Mouse (Mus musculus) CD8-positive naive resting alpha-beta T cell, adult 2 months (primary cell): ENCODE measurements around the gene Tspan12.
"Not testable (repeated sequence)": the region's sequence is repeated elsewhere in the genome, so short reads cannot be mapped to it uniquely, and the experiment has no call there.

Source experiments
- DNase-seq, 2 experiments: peaks; one replicate each; pipeline ENCODE4 v3.0.0; 2022; ENCODE audit warnings: low read depth in 2 of 2, low spot score in 2 of 2

Tspan12 gene

DNA sequence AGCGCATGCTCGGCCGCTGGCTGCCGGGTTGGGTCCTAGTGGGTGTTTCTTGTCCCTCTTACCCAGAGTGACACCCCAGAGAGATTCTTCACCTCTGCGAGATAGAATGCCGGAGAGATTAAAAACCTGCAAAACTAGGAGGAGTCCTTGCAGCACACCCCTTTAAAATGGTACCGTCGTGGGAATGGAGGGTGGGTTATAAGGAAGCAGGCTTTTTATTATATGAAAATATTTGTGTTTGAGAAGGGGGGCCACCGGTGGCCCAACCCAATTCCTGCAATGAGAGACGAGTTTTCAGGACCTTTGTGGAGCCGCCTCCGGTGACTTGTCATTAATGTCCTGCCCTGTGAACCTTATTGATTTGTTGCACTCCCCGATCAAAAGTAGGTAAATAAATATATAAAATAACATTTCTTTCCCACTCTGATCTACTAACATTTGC lies at the start of gene Tspan12:
Gene Tspan12 (minus strand): TSS at position 172 of the 442 bp plus-strand sequence.
- DNase-seq: no peak

DNA sequence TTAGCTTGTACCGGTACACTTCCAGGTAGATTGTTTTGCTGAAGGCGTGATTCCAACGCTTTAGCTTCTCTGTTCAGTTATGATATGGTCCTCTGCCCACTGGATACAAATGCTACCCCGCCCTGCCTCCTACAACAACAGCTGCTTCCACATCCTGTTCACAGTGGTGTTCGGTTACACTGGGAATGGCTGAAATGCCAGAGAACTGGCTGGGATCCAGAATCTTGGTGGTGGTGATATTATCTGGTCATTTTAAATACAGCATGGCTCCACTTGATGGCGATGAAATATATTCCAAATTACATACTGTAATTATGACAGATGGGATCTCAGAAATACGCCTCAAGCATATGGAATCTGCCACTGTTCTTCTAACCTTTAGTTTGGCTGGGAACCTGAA lies 42.1 kb upstream of the Tspan12 start:
- no peak for DNase-seq

DNA sequence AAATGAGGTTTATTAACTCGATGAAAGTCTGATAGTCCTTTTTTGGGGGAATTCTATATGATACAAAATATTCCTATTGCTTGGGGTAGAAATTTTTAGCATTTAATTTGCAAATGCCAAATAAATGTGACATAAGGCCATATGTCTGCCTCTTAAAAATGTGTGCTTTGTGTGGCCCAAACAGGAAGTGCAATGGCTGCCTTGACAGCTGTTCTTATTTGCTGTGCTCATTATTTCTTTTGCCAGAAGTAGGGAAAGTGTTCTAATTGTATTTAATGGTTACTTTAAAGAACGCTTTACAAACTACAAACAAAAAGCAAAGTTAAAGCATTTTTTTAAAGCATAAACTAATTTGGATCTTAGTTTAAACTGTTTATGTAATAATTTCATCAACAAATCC lies 36.8 kb upstream of the Tspan12 start:
- DNase-seq: no peak

DNA sequence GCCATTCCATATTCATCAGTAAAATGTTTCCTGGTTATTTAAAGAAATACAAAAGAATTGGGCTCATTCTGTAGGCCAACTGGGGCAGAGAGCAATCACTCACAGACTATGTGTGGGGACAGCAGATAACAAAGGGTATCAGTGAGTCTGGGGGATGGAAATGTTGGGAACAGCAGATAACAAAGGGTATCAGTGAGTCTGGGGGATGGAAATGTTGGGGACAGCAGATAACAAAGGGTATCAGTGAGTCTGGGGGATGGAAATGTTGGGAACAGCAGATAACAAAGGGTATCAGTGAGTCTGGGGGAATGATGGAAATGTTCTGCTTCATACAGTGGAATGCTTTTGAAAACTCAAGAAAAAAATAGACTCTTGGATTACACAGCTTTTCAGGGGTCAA lies 35.7 kb upstream of the Tspan12 start:
- not testable (repeated sequence) for DNase-seq

DNA sequence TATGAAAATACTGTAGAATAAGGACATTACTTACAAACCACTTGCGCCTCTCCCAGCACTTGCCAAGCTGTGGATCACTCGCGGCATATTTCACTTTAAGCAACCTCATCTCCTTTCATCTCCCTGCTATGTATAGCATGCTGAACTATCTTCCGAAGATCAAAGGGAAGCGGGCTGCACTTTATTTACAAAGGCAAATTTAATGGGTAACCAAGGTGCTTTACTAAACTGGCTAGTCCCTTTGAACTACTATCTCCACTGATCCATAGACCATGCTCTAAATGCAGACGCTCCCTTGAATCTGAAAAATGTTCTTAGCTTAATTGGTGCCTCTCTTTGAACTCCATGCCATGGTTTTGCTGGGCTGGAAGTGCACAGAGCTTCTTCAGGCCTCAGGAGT lies 27.2 kb upstream of the Tspan12 start:
- no peak for DNase-seq

DNA sequence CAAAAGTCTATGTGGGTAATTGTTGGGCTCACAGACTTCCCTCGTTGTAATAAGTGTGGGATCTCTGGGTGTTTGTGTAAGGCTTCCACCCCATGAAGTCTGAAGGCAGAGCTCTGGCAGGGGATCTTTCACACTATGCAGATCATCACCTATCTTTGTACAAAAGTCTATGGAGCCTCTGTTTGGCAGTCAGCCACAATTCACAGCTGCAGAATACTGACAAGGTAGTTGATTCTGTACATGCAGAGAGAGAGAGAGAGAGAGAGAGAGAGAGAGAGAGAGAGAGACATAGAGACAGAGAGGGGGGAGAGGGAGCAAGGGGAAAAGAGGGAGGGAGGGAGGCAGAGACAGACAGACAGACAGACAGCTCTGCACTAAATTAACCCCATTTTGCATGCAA lies 15.0 kb upstream of the Tspan12 start:
- no peak for DNase-seq

DNA sequence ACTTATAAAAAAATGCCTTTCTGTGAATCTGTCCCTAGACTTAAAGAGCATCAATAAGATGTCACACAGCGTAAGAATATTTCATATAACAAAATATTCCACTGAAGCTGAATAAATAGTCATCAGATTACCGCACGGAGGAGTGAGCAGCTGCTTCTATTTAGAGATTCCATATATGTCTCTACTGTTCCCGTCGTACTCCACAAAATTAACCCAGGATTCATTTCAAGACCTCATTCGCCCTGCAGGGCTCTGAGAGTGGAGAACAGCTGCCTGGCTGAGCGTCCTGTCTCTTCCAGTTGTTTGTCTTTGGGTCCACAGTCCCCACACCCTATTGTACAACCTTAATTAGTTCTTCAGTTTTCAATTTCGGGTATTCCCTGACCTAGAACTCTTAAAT lies 11.9 kb upstream of the Tspan12 start:
- DNase-seq: no peak

DNA sequence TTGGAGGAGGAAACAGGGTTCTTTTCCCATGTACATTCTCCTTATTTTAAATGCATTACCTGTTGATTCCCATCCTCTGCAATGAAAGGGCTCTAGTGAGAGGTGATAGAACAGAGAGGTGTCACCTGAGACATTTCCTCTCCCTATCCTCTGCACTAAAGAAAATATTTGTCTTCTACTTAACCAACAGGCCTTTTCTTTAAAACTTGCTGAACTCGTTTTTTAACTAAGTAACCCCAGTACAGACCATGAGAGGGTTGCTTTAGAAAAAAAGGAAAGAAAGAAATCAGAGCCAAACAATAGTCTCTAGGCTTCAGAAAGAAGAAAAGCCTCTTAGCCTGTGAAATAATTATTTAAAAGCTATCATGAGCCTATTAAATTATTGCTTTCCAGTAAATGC lies 11.2 kb upstream of the Tspan12 start:
- no peak for DNase-seq

DNA sequence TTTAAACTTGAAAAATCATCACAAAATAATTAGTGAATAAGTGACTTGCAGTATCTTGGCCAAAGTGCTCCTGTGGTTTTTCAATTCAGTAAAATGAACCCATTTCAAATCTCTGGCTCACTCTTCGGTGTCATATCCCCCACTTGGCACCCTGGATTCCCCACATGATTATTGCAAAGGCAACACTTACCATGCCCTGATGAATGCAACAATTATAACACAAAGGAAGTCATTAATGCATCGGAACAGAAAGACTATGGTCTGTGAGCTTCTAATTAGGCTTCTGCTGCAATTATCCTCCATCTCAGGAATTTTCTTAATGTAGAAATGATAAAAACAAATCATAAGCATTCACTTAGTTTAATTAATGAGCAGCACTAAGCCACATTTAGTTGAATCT lies 9.0 kb upstream of the Tspan12 start:
- no peak for DNase-seq

DNA sequence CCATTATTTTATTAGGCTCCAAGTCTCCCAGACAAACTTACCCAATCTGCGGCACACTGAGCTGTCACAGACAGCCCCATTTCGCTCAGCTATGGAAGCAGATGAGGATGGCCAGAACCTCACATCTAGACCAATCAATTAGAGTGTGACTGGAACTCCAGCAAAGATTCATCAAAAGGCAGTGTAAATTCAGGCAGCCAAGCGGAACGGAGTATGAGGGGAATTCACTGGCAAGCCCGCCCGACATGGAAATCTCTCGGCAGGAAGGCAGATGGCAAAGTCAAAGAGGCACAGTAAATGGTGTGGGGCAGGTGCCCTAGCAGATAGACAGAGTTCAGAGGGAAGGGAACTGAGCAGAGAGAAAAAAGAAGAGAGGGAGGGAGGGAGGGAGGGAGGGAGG lies 5.5 kb upstream of the Tspan12 start:
- no peak for DNase-seq

DNA sequence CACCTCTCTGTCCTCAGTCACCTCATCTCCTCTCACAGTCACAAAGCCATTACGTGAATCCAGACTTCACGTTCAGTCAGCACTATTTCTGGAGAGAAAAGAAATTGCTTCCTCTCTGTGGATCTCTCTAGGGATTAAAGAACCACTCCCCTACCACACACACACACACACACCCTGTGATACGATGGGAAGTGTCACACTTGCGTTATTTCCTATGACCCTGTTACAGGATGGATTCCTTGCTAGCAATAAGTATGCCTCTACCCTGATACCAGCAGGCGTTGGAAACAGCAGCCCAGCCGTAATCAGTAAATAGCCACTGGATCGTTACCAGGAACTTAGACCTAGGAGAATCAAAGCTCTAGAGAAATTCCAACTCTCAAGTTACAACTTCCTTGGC lies 3.6 kb upstream of the Tspan12 start:
- DNase-seq: no peak

DNA sequence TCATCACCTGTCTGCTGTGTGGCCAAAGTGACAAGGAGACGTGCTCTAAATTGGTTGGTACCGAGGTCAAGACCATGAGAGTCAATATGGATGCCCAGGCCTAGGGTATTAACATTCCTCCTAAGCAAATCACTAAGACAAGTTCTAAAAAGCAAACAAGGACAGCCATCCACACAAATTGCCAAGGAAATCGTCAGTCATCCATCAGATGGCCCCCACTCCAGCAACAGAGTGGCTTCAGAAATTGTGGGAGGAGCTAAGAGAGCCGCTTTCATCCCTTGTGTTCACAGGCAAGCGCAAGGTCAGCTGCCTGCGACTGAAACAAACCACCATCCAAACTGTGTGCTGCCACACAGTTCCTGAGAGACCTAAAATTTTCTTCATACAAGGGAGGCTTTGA lies 1.0 kb upstream of the Tspan12 start:
- no peak for DNase-seq

DNA sequence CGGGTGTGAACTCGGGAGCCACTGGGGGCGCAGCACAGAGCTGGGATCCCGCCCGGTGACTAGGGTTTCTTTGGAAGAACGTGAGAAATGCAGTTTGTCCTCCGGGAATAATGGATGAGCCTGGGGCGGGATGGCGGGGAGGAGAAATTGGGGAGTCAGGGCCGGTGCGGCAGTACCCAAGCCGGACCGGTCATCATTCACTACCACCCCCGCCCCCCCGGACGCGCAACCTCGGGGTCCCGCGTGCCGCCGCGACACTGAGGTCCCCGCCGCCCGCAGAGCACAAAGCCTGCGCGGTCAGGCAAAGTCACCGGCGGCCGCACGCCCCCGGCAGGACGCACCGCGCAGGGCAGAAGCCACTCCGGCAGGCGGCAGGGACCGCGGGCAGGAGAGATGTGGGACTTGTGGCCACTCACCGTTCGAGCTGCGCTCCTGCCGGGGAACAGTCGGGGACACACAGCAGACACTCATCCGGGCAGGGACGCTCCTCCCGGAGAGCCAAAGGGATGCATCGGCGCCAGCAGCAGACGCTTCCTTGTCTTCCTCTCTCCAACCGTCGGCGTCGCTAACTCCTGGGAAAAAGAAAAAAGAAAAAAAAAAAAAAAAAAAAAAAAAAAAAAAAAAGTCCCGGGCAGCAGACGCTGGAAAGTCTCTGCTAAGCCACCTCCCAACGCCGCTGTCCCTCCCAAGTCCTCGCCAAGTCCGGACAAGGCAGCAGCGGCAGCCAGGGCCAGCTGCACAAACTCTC lies 545 bp downstream of the Tspan12 start:
- DNase-seq: no peak

DNA sequence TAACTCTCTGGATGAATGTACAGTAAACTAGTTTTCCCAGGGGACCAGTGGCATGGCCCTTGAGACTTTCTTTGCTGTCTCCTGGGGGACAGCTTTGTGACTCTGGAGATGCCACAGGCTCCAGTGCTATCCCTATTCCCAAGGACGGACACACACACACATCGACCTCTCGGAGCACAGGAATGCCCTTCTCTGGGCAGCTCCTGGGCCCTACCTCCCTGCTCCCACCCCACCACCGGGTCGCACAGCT lies 1.0 kb downstream of the Tspan12 start:
- DNase-seq: no peak

DNA sequence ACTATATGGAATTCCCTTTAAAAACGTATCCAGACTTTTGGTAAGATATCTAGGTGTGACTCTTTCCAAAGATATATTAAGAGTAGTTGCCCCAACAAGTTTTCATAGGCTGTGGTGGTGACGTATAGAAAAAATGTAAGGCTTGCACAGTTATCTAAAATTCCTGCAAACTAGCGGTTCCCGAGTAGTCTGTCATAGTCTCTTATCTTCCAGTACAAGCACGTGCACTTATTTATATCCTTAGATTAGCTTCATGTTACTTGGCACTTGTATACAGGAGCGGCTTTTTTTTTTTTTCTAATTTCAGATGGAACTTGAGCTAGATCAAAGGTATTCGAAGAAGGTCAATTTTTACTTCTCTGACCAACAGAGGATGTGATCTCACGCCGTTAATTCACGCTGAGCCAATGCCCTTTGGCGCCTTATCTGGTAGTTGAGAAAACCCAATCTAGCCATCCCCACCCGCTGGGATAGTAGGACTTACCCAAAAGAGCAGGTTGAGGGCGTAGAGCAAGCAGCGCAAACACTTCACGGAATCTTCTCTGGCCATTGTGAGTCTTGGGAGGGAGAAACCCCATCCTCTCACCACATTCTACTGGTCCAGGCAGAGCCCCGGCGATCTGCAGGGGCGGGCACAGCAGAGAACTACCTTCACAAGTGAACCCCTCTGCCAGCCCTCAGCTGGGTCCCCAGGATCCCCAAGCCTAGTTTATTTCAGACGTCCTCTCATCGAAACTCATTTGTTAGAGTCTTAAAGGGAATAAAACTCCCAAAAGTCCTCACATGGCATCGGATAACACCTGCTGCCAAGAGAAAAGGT lies 1.6 kb downstream of the Tspan12 start:
- no peak for DNase-seq

DNA sequence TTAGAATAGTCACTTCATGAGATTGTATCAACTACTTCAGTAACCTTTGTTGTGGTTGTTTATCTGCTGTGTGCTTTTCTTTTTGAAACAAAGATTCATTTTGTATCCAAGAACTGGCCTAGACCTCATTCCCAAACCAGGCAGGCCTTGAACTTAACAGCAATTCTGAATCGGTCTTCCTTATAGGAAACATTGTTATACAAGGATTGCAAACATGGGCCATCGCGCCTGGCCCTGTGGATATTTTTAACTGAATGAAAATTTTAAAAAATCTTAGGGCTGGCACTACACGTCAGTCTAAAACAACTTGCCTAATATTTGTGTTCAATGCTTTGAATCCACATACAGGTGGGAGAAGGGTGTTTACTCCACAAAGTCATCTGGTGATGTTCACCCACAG lies 3.5 kb downstream of the Tspan12 start:
- no peak for DNase-seq

DNA sequence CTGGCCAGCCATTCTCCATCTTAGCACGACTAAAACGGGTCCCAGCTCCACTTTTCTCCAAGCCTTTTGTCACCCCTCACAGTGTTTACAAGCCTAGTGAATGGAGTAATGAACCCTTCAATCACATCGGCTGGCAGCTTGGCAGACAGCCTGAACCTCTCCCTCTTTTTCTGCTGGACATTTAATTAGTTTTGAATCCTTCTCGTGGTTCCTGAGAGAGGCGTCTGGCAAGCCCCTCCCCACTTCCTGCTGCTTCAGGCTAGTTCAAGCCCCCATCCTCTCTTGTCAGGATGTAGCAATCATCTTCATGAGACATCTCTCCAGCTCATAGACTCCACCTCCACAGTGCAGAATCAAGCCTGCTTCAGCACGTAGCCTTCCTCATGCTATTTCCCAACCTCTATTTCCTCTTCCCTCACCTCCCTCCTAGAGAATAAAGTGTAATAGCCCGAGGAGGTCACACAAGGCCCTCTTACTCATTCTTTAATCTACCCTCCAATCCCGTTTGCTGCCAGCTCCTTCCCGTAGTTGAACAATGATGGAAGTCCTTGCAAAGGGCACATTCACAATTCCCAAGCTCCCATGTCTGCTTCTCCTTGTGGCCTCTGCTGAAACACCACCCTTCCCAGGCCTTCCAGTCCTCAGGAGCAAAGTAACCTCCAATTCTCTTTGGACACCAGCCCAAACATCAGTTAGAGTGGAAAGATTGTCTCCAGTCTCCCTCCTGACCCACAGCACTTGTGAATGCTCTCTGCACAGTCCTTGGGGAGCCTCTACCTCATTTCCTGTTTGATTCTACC lies 12.1 kb downstream of the Tspan12 start:
- DNase-seq: no peak

DNA sequence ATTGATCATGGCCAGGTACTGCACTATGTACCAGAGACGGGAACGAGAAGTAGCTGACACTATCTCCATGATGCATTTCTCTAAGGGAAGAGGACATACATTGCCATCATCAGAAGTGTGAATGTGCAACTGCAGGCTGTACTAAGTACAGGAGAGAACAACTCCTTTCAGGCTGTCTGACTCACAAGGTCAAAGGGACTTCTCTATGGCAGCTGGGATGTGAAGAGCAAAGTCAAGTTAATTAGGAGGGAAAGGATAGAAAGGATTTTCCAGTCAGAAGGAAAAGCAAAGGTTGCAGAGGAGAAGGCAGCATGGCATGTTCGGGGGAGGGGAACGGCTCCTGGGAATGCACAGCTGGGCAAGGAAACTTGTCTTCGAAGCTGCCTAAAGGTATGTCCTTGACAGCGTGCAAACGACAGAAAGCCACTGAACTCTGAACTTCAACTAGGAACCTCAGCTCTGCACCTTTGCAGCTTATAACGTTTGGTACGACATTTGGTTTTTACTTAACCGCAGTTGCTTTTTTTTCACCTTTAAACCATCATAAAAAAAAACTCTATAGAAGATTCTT lies 13.0 kb downstream of the Tspan12 start:
- DNase-seq: no peak

DNA sequence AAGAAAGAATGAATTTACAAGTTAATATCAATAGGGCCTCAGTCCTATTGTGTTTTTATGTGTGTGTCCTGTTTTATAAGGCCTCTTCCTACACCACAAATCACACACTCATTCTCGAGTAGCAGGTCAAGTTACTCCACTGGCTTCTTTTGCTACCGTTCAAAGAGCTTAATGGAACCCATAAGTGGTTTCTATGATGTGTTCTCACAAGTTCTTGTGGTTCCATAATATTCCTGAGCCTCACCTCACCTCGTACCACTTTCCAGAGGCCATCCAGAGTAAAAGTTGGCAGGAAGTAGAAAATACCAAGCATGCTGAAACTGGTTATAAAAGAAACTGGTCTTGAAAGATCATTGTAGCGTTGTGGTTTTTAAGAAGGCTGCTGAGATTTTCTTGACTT lies 18.8 kb downstream of the Tspan12 start:
- DNase-seq: no peak

DNA sequence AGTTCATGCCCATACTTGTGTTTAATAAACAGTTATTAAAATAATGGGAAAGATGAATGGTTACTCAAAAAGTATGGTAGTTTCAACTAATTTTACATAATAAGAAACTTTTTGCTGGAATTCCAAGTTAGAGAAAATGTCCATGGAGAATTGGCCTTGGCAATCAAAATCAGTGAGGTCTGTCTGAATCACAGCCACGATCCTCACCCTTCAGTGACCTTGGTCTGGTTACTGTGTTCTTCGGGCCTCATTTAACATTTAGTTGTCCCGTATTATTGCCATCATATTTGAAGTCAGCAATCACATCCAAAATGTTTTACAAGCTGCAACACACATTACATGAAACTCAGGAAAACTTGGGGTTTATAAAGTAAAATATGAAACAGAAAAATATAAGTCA lies 20.4 kb downstream of the Tspan12 start:
- DNase-seq: no peak

DNA sequence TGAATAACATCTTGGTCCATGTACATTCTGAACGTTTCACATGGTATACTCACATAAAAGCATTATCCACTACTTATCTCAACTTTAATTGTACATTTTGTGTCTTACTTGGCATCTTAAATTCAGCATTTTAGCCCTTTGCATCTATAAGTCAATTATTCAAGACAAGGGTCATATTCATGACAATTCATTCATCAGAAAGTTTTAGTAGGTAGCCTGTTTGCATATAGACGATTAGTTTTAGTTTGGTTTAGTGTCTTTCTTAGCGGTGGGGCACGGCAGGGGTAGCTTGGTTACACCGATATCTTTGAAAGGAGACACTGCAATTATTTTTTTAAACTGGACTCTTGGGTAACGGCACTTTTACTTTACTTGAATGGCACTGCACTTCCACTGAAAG lies 21.4 kb downstream of the Tspan12 start:
- DNase-seq: no peak

DNA sequence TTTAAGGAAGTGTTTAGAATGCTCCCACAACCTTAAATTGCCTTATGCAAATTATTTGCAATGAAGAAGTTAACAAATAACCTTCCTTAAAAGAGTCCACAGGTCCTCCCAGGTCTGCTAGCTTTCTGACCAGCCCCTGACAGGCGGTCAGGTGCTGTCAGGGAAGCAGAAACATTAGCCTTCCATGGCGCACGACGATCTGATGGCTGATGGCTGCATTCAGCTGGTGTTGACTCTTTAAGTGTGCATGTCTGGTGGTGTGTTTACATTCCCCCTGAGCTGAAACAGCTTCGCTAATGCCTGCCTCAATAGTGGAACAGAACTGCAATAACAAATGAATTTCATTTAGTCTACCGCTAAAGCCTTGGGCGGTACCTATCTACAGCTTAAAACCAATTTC lies 22.4 kb downstream of the Tspan12 start:
- no peak for DNase-seq
